Comparison of ENCODE assay signal across 8 mouse cellular contexts in the genomic region with DNA sequence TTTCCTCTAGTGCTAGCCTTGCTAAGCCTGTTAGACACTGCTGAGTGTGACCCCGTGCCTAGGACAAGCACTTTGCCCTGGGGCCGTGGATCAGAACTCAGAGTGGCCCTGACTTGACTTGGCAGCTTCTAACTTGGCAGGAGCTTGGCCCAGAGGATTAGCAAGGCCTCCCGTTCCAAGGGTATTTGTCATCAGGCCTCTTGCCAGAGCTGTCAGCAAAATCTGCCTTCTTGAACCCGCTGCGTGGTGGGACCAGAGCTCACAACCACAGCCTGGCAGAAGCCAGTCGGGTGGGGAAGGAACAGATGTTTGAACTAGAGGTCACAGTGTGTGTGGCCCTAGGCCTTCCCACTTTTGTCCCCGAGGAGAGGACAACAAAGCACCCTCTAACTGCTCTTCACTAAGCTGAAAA. TPM values are rescaled to one million over a fixed set of nuclear protein-coding genes. Genes with fewer than 3 reads are reported as not detected.
A peak's percentile ranks its signal among the peaks of the same experiment; 100 is the strongest.
DNase-seq lines count a peak whose midpoint lies in the region; ATAC-seq and TF ChIP-seq lines count a peak whose summit lies in the region.

No protein-coding gene starts in this region.

- no peak for TF ChIP-seq CTCF in heart, postnatal 0 days (IDR thresholded peaks at IDR 0.05; ENCODE audit: low read depth)

- H3K27me3 ChIP-seq in heart, postnatal 0 days (ENCODE audit: control insufficient read depth, insufficient read depth, low read length) = no peaks in the 10 kb centered on the region

- WGBS in heart, postnatal 0 days = 17% methylated on average over 7 of the region's 7 CpGs

- H3K4me2 ChIP-seq in heart, postnatal 0 days (ENCODE audit: low read depth, low read length) = no peak overlapping the region

- TF ChIP-seq EP300 in heart, postnatal 0 days (IDR thresholded peaks at IDR 0.05; ENCODE audit: low read depth) = no peak

- peaks cover 47% of the 10 kb centered on the region for H3K4me1 ChIP-seq in heart, postnatal 0 days (ENCODE audit: control insufficient read depth, insufficient read depth)

- ATAC-seq in heart, postnatal 0 days (ENCODE audit: insufficient read depth, low read depth) = peak; percentile 71
- no peak for ATAC-seq in CD4-positive, CD25-positive, alpha-beta regulatory T cell, adult 4 months

- H3K4me3 ChIP-seq in heart, postnatal 0 days (ENCODE audit: low read depth, low read length) = no peak overlapping the region

- no peak overlapping the region for H3K9ac ChIP-seq in heart, postnatal 0 days (replicated peaks; ENCODE audit: low read depth, low read length)

- H3K27ac ChIP-seq in heart, postnatal 0 days (ENCODE audit: low read depth) = peak overlapping the region; percentile 87

- no peaks in the 10 kb centered on the region for H3K36me3 ChIP-seq in heart, postnatal 0 days (replicated peaks; ENCODE audit: control insufficient read depth, insufficient read depth, low read length)

- DNase-seq in retina, postnatal 1 day = peak; percentile 27
- DNase-seq in retina, embryonic 14.5 days (ENCODE audit: low spot score) = no peak
- peak; percentile 52 to 66 for DNase-seq in cerebellum, postnatal 25 days
- peak; percentile 57 for DNase-seq in heart, postnatal 0 days (ENCODE audit: low spot score)
- DNase-seq in lung, adult 18-20 months = peak; percentile 77 to 84
- peak; percentile 58 for DNase-seq in urinary bladder, postnatal 25 days (ENCODE audit: low spot score)
- no peak for DNase-seq in layer of hippocampus, adult 11-12 months (ENCODE audit: low spot score)

- H3K9me3 ChIP-seq in heart, postnatal 0 days (replicated peaks; ENCODE audit: control insufficient read depth, low read length) = no peaks in the 10 kb centered on the region

RNA-seq across cellular contexts. Expression of a gene that starts 35.4 kb away (rescaled TPM):
- 5.4 and 7.6 TPM in 2 replicates for total RNA-seq in heart, postnatal 0 days (2014; rRNA removed; ENCODE audit: low replicate concordance)
- polyA plus RNA-seq in heart, postnatal 0 days (2015; fragmentation: Nextera tagmentation; extraction: Ambion mirVana) = 6.8 and 7.0 TPM in 2 replicates
- polyA plus RNA-seq in CD4-positive, CD25-positive, alpha-beta regulatory T cell, adult 4 months (2017; shearing (Covaris generic)) = 1 to 10 TPM; 1.4 to 2.5 TPM

Comparison
In these comparisons a context has a peak if more than half of its experiments do, and no peak if none do; other contexts are left out.
1. DNase-seq: peak in retina, postnatal 1 day (single experiment), cerebellum, postnatal 25 days (2 of 2), heart, postnatal 0 days (single experiment), lung, adult 18-20 months (2 of 2) and urinary bladder, postnatal 25 days (single experiment); none in retina, embryonic 14.5 days (single experiment) and layer of hippocampus, adult 11-12 months (single experiment).